Mouse (Mus musculus) heart, adult 2 months (tissue): ENCODE results near the gene Kcnd2. TPM values are rescaled to one million over a fixed set of nuclear protein-coding genes. Genes with fewer than 3 reads are reported as not detected.

Source experiments
- DNase-seq, 2 experiments: peaks; one replicate each; pipeline ENCODE4 v3.0.0; 2021
- H3K27ac ChIP-seq: fragments of 200-600 bp; 2 replicates; pipeline ENCODE4 v1.8.1; 2022
- H3K27me3 ChIP-seq: fragments of 200-500 bp; 2 replicates; pipeline ENCODE4 v1.6.1; 2012; ENCODE audit warnings: mild to moderate bottlenecking, low read length, inconsistent platforms, mixed read lengths; ENCODE audit not compliant: control insufficient read depth, insufficient read depth
- H3K36me3 ChIP-seq: fragments of 200-500 bp; 2 replicates; pipeline ENCODE4 v1.6.1; 2012; ENCODE audit warnings: low read length, inconsistent platforms; ENCODE audit not compliant: control insufficient read depth, insufficient read depth
- H3K4me1 ChIP-seq: fragments of 200-500 bp; 2 replicates; pipeline ENCODE4 v1.6.1; 2011; ENCODE audit warnings: low read length; ENCODE audit not compliant: control insufficient read depth, insufficient read depth
- H3K4me3 ChIP-seq: fragments of 200-600 bp; 2 replicates; pipeline ENCODE4 v1.8.1; 2022
- H3K79me2 ChIP-seq: fragments of 200-500 bp; replicated peaks from 2 replicates; pipeline ENCODE4 v1.6.1; 2012; ENCODE audit warnings: mild to moderate bottlenecking, inconsistent platforms, low read length, moderate library complexity, mixed read lengths; ENCODE audit not compliant: control insufficient read depth, insufficient read depth
- H3K9ac ChIP-seq: fragments of 200-500 bp; 2 replicates; pipeline ENCODE4 v1.6.1; 2012; ENCODE audit warnings: low read depth, mild to moderate bottlenecking, control low read depth, inconsistent platforms, low read length, mixed read lengths
- CTCF ChIP-seq: fragments of 200-600 bp; IDR thresholded peaks from 2 replicates; pipeline ENCODE4 v1.8.1; 2022; ENCODE audit warnings: antibody characterized with exemption, mild to moderate bottlenecking, moderate library complexity
- EP300 ChIP-seq: fragments of 200-500 bp; IDR thresholded peaks from 2 replicates; pipeline ENCODE4 v1.6.1; 2011; ENCODE audit warnings: low read depth, low read length, control low read depth; ENCODE audit not compliant: insufficient read depth
- POLR2A ChIP-seq: fragments of 200-500 bp; IDR thresholded peaks from 2 replicates; pipeline ENCODE4 v1.6.1; 2011; ENCODE audit warnings: mild to moderate bottlenecking, low read depth, low read length, control low read depth; ENCODE audit not compliant: insufficient read depth
- WGBS: fragments of 180-500 bp; shearing (Covaris S2); methylation state at CpG from one replicate; pipeline ENCODE4 v1.1.7; 2018; 5-methylcytosine and 5-hydroxymethylcytosine counted together
- intact Hi-C: fragments of 180-260 bp; cut with DNase I; formaldehyde crosslinking; loops from one replicate; pipeline ENCODE4 v1.15.1; 2025
- polyA plus RNA-seq: library from polyadenylated mRNA; depleted of rRNA; stranded (reverse); fragments of >200 nt; gene quantifications from 2 replicates; pipeline ENCODE4 v1.2.3, GENCODE M21; 2012
- total RNA-seq, 2 experiments: library from RNA; stranded (reverse); gene quantifications; 2 replicates each; pipeline ENCODE4 v1.2.3; 2021

Gene Kcnd2
- total and polyA plus RNA-seq, 3 experiments = 8.1 to 14.1 (median 12.8) TPM

- H3K27me3 ChIP-seq = no peaks in the 10 kb centered on the region
- no peak for TF ChIP-seq POLR2A
- TF ChIP-seq CTCF = no peak
- no peak for TF ChIP-seq EP300
- intact Hi-C loops = no loop called here
- no peak for DNase-seq
- WGBS = 28% methylated on average over 6 of the region's 6 CpGs
- no peaks in the 10 kb centered on the region for H3K79me2 ChIP-seq
- no peak overlapping the region for H3K9ac ChIP-seq
- H3K4me1 ChIP-seq = no peaks in the 10 kb centered on the region
- H3K27ac ChIP-seq = no peak overlapping the region
- H3K4me3 ChIP-seq = no peak overlapping the region
- no peaks in the 10 kb centered on the region for H3K36me3 ChIP-seq
Measured at GRCm38 (mm10) chr6:21684252-21684651, 468.9 kb downstream of the Kcnd2 start.

- no peak overlapping the region for H3K9ac ChIP-seq
- H3K36me3 ChIP-seq = no peaks in the 10 kb centered on the region
- no peaks in the 10 kb centered on the region for H3K27me3 ChIP-seq
- no peak overlapping the region for H3K4me3 ChIP-seq
- WGBS = 91% methylated on average over 1 of the region's 1 CpGs
- no peaks in the 10 kb centered on the region for H3K79me2 ChIP-seq
- H3K27ac ChIP-seq = no peak overlapping the region
- no peak for DNase-seq
- no peaks in the 10 kb centered on the region for H3K4me1 ChIP-seq
- TF ChIP-seq EP300 = no peak
- TF ChIP-seq POLR2A = no peak
- intact Hi-C loops = no loop called here
Measured at GRCm38 (mm10) chr6:21686388-21686787, 471.1 kb downstream of the Kcnd2 start.

DNA sequence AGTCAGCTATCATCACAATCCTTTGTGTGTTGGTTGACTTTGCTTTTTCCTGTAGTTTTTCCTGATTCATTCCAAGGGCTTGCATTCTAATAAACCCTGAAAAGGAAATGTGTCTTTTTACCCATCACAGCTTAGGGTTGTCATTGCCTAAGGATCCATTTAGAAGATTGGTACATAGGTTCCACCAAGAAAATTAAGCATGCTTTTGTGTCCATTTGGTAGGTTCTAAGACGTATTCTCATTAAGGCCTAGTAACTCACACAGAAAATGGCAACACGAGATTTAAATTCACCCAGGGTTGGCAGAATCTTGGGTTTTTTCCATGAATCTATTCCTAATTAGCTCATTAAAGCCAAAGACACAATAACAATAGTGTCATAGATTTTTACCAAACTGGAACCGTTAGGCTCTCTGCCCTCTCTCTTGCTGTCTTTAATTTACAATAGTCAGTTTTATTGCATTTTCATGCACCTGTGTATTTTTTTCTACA lies 477.6 kb downstream of the Kcnd2 start:
- no peaks in the 10 kb centered on the region for H3K36me3 ChIP-seq
- H3K4me3 ChIP-seq = no peak overlapping the region
- no peaks in the 10 kb centered on the region for H3K79me2 ChIP-seq
- H3K4me1 ChIP-seq = no peaks in the 10 kb centered on the region
- no peak overlapping the region for H3K9ac ChIP-seq
- 78% methylated on average over 3 of the region's 3 CpGs for WGBS
- no peak overlapping the region for H3K27ac ChIP-seq
- no peaks in the 10 kb centered on the region for H3K27me3 ChIP-seq
- intact Hi-C loops = no loop called here
- TF ChIP-seq POLR2A (no peak), EP300 (no peak), CTCF (no peak)
- DNase-seq = no peak

DNA sequence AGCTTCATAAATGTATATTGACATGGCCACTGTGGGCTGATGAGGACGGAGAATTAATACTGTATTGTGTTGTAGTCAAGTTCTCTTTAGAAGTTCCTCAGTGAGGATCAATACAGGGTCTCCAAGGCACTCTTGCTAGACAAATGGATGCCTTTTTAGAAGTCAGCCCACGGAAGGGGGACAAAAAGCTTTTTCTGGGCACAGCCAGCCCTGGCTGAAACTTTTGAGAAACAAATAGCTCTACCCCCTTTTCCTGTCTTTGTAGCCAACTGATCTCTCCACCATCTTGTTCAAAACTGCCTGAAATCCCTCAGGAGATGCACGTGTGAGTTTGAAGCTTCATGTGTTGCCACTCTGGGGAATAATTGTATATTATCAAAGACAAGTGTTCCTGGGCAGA lies 482.3 kb downstream of the Kcnd2 start:
- intact Hi-C loops = no loop called here

GRCm38 (mm10) chr6:21701131-21701530 lies 485.8 kb downstream of the Kcnd2 start:
- H3K36me3 ChIP-seq = no peaks in the 10 kb centered on the region
- H3K27me3 ChIP-seq = no peaks in the 10 kb centered on the region
- no peaks in the 10 kb centered on the region for H3K4me1 ChIP-seq
- H3K79me2 ChIP-seq = no peaks in the 10 kb centered on the region
- H3K27ac ChIP-seq = no peak overlapping the region
- intact Hi-C loops = no loop called here
- no peak for DNase-seq
- WGBS = 77% methylated on average over 6 of the region's 6 CpGs
- no peak overlapping the region for H3K9ac ChIP-seq
- no peak overlapping the region for H3K4me3 ChIP-seq
- TF ChIP-seq POLR2A (no peak), CTCF (no peak), EP300 (no peak)

More for the DNA sequence above, 482.3 kb downstream of the Kcnd2 start:
- Histone ChIP-seq H3K4me1 (no peaks in the 10 kb centered on the region), H3K36me3 (no peaks in the 10 kb centered on the region), H3K4me3 (no peak overlapping the region), H3K27ac (no peak overlapping the region), H3K27me3 (no peaks in the 10 kb centered on the region), H3K79me2 (no peaks in the 10 kb centered on the region), H3K9ac (no peak overlapping the region)
- no peak for DNase-seq
- 71% methylated on average over 3 of the region's 3 CpGs for WGBS
- TF ChIP-seq EP300 = no peak
- no peak for TF ChIP-seq POLR2A
- TF ChIP-seq CTCF = no peak

DNA sequence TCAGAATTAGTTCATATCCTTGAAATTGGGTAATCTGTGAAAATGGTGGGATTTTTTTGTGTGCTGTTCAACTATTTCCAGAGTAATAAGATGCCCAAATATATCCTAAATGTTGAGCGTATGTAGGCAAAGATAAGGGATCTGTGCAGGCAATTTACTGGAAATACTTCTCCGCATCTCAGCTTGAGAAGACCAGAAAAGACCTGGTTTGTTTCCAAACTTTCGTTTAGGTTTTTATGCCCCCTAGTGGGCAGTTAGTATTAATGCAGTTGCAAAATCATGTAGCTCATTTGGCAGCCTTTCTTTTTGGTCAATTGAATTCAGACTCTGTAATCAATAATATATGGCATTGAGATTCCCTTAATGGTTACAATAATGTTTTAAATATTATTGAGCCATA lies 493.9 kb downstream of the Kcnd2 start:
- Histone ChIP-seq H3K9ac (no peak overlapping the region), H3K4me3 (no peak overlapping the region), H3K27me3 (no peaks in the 10 kb centered on the region), H3K79me2 (no peaks in the 10 kb centered on the region), H3K27ac (no peak overlapping the region), H3K4me1 (no peaks in the 10 kb centered on the region), H3K36me3 (no peaks in the 10 kb centered on the region)
- DNase-seq = no peak
- TF ChIP-seq POLR2A (no peak), CTCF (peak; percentile 85)
- intact Hi-C loops = no loop called here
- WGBS = 6% methylated on average over 3 of the region's 3 CpGs
